Mouse (Mus musculus) G1E-ER4 (cell line): ENCODE results near the gene Mad1l1. TPM values are rescaled to one million over a fixed set of nuclear protein-coding genes. Genes with fewer than 3 reads are reported as not detected.

Source experiments
- GATA1 ChIP-seq: IDR thresholded peaks from one replicate; pipeline ENCODE4 v1.8.0; 2012; ENCODE audit warnings: low read length, inconsistent platforms
- polyA plus RNA-seq: library from polyadenylated mRNA; stranded (reverse); fragments of >175 nt; gene quantifications from 2 replicates; pipeline ENCODE4 v1.2.3, GENCODE M21; 2012

The Mad1l1 gene
- polyA plus RNA-seq, 1 experiment = 35.6 TPM

DNA sequence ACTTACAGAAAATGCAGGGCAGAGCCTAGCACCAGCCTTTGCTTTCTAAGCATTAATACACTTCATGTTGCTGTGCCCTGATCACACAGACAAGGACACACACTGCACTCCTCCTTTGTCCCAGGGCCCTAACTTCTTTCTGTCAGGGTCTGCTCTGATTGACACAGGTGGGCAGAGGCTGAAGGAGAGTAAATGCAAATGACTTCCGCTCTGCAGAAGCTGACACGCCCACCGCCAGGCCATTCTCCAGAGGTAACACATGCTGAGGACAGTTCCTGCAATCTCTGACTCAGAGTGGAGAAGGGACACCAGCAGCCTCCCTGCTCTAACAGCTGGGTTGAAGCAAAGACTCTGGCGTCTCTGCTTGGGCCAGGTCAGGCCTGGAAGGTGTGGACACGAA lies 198.2 kb downstream of the Mad1l1 start:
- no peak for TF ChIP-seq GATA1

DNA sequence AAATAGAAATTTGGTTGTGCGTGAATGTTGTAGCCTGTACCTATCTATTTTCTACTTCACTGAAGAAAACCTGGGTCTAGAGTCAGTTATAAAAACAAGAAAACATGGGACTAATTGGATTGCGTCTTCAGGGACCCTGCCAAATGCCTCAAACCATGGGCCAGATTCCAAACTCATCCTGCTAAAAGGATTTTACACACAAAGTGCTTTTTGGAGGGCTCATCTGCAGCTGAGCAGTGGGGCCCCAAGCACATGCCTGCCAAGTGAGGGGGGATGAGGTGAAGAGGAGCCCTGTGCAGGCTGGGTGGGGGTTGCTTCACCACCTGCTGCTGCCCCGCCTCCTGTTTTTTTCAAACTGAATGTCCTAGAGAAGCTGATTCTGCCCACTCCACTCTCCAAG lies 199.4 kb downstream of the Mad1l1 start:
- TF ChIP-seq GATA1 = no peak

DNA sequence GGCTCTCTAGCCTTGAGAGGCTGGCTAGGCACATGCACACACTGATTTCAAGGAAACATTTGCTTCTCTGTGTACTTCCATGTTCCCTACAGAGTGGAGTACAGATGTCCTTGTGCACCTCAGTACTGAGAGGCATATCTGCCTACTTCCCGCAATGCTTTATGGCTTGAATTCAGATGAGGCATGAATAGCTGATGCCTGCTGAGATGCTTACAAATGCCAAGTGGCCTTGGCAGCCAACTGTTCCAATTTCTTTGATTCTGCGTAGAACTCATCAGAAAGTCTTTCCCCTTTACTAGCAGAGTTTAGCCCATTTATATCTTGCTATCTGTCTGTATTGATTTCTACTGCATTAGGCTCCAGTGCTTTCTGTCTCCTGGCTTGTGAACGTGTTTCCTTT lies 202.4 kb downstream of the Mad1l1 start:
- TF ChIP-seq GATA1 = no peak

DNA sequence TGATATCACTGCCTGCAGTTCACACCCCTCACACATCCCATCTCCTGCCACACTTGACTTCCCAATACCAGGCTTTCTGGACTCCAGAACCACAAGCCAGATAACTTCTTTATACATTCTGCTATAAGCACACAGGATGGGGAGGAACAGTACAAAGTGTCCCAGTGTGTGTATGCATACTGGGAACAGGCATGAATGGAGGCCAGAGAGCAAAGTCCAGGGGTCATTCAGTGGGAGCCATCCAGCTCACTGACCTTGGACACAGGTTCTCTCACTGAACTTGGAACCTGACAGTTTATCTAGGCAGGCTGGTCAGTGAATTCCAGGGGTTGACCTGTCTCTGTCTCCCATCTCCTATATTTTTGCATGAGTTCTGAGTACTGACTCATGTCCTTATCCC lies 203.4 kb downstream of the Mad1l1 start:
- TF ChIP-seq GATA1 = no peak

DNA sequence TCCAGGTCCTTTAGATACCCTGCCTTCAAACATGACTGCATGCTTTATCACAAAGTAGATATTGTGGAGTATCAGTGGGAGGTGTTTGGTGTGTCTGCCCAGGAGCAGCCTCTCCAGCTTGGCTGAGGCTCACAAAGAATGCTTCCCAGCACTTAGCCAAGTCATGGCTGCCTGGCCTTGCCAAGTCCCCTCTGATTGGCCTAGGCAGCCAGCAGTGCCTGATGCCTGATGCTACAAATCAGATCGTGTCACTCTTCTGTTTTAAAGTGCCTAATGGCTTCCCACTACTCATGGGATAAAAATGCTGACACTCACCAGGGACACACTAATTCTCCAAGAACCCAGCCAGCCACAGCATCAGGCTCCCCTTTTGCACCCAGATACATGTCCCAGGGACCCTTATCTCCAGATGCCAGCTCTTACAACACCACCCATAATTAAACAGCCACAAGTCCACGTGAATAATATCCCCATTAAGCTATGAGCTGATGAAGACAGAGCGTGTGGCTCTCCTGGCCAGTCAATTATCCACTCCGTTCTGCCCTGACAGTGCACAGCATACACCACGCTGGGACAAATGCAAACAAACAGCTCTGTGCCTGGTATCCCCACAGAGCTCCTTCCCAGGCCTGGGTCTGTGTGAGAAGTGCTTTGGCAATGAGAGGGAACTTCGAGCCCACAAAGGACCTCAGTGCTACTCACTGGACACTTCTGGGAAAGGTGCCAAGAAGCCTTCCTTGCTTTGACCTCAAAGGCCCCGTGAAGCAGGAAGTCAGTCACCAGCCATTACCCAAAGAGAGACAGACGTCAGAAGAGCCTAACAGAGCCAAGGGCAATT lies 205.7 kb downstream of the Mad1l1 start:
- no peak for TF ChIP-seq GATA1

DNA sequence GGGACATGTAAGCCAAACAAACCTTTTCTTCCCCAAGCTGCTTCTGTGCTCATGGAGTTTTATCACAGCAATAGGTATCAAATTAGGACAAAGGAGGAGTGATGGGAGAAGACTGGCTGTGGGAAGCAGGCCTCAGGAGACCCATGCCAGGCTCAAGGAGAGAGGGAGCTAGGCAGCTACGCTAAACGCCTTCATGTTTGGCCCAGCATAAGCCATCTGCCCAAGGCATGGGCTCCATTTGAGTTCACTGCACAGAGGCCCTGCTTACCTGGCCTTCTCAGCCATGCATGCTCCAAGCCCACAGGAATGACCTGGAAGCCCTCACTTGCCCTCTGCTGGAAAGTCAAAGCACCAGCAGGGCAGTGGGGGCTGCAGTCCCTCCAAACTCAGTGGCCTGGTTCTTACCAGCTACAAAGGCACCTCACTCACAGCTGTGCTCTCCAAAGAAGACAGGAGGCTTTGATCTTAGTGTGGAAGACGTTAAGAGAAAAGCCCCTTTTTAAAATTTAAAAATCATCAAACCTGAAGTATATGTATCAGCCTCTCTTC lies 206.8 kb downstream of the Mad1l1 start:
- no peak for TF ChIP-seq GATA1

- TF ChIP-seq GATA1 = no peak
These were observed 208.1 kb downstream of the Mad1l1 start for GRCm38 (mm10) chr5:140113281-140113680.

DNA sequence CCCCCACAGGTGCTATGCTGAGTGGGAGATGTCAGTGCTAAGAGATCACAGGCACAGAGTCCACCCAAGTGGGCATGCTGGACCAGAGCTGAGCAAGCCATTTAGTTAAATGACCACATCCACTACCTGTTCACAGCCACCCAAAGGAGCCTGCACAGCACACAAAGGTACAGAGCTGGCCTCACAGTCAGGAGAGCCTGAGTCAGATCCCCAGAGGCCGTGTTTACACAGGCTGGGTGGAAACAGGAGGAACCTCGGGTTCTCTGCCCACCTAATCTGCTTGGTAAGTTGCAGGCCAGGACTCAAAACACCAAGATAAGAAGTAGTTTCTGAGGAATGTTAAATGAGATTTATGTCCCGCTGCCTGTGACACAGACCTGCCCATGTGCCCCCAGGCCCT lies 211.3 kb downstream of the Mad1l1 start:
- TF ChIP-seq GATA1 = no peak

GRCm38 (mm10) chr5:140107907-140108306 lies 213.4 kb downstream of the Mad1l1 start:
- TF ChIP-seq GATA1 = no peak

- TF ChIP-seq GATA1 = no peak
These were observed 215.3 kb downstream of the Mad1l1 start for GRCm38 (mm10) chr5:140106051-140106450.

GRCm38 (mm10) chr5:140104891-140105290 lies 216.5 kb downstream of the Mad1l1 start:
- no peak for TF ChIP-seq GATA1

- TF ChIP-seq GATA1 = no peak
These were observed 218.6 kb downstream of the Mad1l1 start for GRCm38 (mm10) chr5:140102731-140103130.

DNA sequence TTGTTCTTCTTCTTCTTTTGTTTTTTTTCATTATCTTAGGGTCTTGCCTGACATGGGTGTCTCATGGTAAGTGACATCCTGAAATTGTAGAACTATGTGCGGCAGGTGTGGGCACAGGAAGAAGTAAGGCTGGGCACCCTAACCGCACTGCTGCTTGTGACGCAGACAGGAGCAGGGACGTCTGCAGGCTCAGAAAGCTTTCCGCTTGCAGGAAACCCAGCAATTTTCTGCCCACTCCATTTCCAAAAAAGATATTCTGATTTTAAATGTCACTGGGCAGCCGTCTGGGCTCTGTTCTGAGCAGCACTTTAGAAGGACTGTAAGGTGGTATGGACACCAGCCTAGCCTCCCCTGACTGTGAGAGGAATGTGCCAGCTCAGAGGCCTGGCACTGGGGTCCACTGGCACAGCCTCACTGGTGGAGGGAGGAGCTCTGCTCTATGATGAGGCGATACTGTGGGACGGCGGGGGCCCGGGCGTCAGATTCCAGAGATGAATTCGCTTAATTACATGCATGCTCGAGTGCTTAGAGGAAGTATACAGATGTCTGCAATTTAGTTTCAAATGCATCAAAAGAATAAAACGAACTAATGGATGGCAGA lies 219.8 kb downstream of the Mad1l1 start:
- no peak for TF ChIP-seq GATA1

DNA sequence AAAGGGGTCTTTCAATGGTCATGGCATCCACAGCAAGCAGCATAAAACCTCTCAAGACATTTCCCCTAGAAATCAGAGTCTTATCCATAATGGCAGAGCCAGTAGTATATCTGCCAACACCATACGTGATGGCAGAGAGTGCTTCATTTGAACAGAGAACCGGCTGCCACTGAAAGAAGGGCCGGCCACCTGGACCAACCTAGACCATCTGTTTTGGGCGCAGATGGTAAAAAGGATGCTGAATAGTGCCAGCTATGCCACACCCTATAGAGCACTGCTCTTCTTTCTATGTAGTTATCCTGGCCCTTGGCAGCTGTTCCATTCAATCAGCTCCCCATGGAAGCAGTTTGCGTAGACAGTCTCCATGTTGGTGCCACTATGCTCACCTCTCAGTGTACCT lies 222.6 kb downstream of the Mad1l1 start:
- no peak for TF ChIP-seq GATA1

- TF ChIP-seq GATA1 = no peak
These were observed 226.1 kb downstream of the Mad1l1 start for GRCm38 (mm10) chr5:140095203-140095602.

- TF ChIP-seq GATA1 = no peak
These were observed 227.9 kb downstream of the Mad1l1 start for GRCm38 (mm10) chr5:140093489-140093888.

GRCm38 (mm10) chr5:140091601-140092000 lies 229.8 kb downstream of the Mad1l1 start:
- no peak for TF ChIP-seq GATA1

- TF ChIP-seq GATA1 = no peak
These were observed 232.1 kb downstream of the Mad1l1 start for GRCm38 (mm10) chr5:140089263-140089662.
